Mouse (Mus musculus) forebrain, embryonic 12.5 days (tissue): ENCODE results near the gene Tssk1. TPM values are rescaled to one million over a fixed set of nuclear protein-coding genes. Genes with fewer than 3 reads are reported as not detected.

Experiments
- ATAC-seq: fragments of 200-750 bp; cut with Nextera tagmentation; 2 replicates; pipeline ENCODE4 v1.8.0; 2017; ENCODE audit warnings: moderate TSS enrichment; ENCODE audit not compliant: low FRiP score
- H3K27ac ChIP-seq: fragments of 300-500 bp; sonication (generic); 2 replicates; pipeline ENCODE4 v1.5.1; 2016; ENCODE audit warnings: mild to moderate bottlenecking
- H3K27me3 ChIP-seq: fragments of 300-500 bp; sonication (generic); 2 replicates; pipeline ENCODE4 v1.6.1; 2016; ENCODE audit warnings: mild to moderate bottlenecking
- H3K36me3 ChIP-seq: fragments of 300-500 bp; sonication (generic); replicated peaks from 2 replicates; pipeline ENCODE4 v1.6.1; 2016; ENCODE audit warnings: mild to moderate bottlenecking
- H3K4me1 ChIP-seq: fragments of 300-500 bp; sonication (generic); 2 replicates; pipeline ENCODE4 v1.6.1; 2016
- H3K4me2 ChIP-seq: fragments of 300-500 bp; sonication (generic); 2 replicates; pipeline ENCODE4 v1.6.1; 2016; ENCODE audit warnings: mild to moderate bottlenecking, moderate library complexity
- H3K4me3 ChIP-seq: fragments of 300-500 bp; sonication (generic); replicated peaks from 2 replicates; pipeline ENCODE4 v1.5.1; 2016; ENCODE audit warnings: mild to moderate bottlenecking
- H3K9ac ChIP-seq: fragments of 300-500 bp; sonication (generic); 2 replicates; pipeline ENCODE4 v1.6.1; 2016; ENCODE audit warnings: mild to moderate bottlenecking
- H3K9me3 ChIP-seq: fragments of 300-500 bp; sonication (generic); 2 replicates; pipeline ENCODE4 v1.6.1; 2016
- WGBS: fragments of 180-500 bp; shearing (Covaris S2); methylation state at CpG from one replicate; pipeline ENCODE4 v1.1.7; 2016; 5-methylcytosine and 5-hydroxymethylcytosine counted together
- polyA plus RNA-seq: library from polyadenylated mRNA; unstranded; fragments of >200 nt; fragmentation: Nextera tagmentation; extraction: Ambion mirVana; gene quantifications from 2 replicates; pipeline ENCODE4 v1.2.1, GENCODE M21; 2016

Gene Tssk1
- polyA plus RNA-seq, 1 experiment from 2014 or later, result not detected

DNA sequence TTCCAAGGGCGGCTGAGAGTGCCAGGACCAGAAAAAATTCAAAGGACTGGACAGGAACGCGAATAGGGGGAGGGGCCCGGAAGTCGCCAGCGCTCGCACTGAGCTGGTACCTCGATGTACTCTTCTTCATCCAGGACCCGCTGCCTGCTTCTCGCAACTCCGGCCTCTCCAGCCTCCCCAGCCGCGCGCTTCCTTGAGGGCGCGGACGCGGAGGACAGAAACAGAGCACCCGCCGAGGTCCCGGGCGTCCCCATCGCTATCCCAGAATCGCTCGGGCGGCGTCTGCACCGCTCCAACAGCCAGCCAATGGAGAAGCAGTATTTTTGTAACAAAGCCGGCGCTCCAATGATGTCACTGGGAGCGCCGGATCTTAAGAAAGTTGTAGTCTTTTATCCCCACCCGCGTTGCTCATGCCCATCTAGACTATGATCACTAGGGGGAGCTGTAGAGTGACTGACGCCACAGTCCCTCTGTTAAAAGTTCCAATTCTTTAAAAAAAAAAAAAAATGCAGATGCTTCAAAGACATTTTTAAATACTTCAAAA, 17.1 kb downstream of the Tssk1 start, which contains the start of gene Ess2:
TSS of gene Ess2 (minus strand) at position 297 of the 544 bp plus-strand sequence.
- Histone ChIP-seq H3K4me3 (peak within 1 kb of the TSS; percentile 65), H3K9ac (peak within 1 kb of the TSS; percentile 80), H3K4me2 (peak within 1 kb of the TSS; percentile 95), H3K4me1 (peaks cover 20% of the 10 kb centered on the region), H3K9me3 (no peaks in the 10 kb centered on the region), H3K27me3 (peaks cover 45% of the 10 kb centered on the region), H3K27ac (0 out of 2 replicates have a peak within 1 kb of the TSS, but pooled peaks have one; percentile 27), H3K36me3 (peaks cover 33% of the 10 kb centered on the region)
- peak; percentile 95 for ATAC-seq
- under 1% methylated on average over 35 of the region's 35 CpGs for WGBS

DNA sequence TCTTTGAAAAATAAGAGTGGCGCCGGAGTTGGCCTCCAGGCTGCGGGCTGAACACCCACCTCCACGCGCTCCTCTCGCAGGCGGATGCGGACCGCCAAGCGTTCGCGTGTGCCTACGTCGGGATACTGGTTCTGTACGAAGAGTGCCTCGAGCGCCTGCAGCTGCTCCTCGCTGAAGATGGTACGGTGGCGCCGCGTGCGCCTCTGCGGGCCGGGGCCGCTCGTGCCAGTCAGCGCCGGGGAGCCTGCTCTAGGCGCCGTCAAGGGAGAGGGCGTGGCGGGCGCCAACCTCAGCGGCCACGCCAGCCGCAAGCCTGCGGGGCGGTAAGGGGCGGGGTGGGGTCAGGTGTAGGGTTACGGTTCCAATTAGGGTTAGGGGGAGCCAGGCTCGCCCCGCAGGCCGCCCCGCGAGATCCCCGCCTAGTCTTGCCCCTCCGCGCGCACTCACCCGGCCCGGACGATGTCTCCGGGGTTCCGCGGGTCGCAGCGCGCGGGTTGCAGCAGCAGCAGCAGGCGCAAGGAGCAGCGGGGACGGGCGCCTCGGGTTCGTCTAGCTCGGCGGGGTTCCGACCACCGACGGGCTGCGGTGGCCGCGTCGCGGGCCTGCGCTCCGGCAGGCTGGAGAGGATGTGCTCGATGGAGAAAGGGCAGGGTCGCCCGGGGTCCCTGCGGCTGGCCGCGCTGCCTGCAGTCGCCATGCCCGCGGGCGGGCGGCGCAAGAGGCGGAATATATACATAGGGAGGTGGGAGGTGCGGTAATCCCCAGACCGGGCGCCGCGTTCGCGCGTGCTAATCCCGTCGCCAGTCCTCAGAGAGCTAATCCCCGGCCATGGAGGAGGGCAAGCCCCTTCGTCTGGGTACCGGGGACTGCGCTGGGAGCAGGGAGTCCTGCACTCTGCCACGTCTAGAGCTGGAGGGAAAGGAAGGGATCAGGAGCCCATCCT, 20.6 kb downstream of the Tssk1 start, which contains the start of gene Gsc2:
TSS of gene Gsc2 (minus strand) at position 753 of the 943 bp plus-strand sequence.
- no peak for ATAC-seq

DNA sequence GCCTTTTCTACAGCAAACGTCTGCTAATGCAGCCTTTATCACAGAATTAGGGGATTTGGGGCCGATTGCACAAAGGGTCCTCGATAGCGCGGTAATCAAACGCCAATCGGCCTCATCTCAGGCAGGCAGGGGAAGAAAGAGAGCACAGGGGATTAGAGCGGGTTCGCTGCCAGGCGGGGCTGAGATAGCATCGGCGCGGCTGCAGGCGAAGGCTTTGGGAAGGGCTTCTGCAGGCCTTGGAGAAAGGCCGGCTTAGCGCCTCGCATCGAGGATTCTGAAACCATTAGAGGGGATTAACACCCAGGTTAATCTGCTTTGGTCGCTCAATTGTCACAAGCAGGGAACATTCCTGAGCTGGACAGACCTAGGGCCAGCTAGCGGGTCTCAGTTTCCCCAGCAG, 26.6 kb downstream of the Tssk1 start:
- ATAC-seq, result no peak

More for the DNA sequence above, 20.6 kb downstream of the Tssk1 start, which contains the start of gene Gsc2:
- Histone ChIP-seq H3K4me3 (peak within 1 kb of the TSS; percentile 38), H3K36me3 (no peaks in the 10 kb centered on the region), H3K27ac (no peak within 1 kb of the TSS), H3K9ac (peak within 1 kb of the TSS; percentile 49), H3K9me3 (no peaks in the 10 kb centered on the region), H3K27me3 (peaks cover 70% of the 10 kb centered on the region), H3K4me2 (peak within 1 kb of the TSS; percentile 58), H3K4me1 (peaks cover 20% of the 10 kb centered on the region)
- under 1% methylated on average over 104 of the region's 106 CpGs for WGBS

DNA sequence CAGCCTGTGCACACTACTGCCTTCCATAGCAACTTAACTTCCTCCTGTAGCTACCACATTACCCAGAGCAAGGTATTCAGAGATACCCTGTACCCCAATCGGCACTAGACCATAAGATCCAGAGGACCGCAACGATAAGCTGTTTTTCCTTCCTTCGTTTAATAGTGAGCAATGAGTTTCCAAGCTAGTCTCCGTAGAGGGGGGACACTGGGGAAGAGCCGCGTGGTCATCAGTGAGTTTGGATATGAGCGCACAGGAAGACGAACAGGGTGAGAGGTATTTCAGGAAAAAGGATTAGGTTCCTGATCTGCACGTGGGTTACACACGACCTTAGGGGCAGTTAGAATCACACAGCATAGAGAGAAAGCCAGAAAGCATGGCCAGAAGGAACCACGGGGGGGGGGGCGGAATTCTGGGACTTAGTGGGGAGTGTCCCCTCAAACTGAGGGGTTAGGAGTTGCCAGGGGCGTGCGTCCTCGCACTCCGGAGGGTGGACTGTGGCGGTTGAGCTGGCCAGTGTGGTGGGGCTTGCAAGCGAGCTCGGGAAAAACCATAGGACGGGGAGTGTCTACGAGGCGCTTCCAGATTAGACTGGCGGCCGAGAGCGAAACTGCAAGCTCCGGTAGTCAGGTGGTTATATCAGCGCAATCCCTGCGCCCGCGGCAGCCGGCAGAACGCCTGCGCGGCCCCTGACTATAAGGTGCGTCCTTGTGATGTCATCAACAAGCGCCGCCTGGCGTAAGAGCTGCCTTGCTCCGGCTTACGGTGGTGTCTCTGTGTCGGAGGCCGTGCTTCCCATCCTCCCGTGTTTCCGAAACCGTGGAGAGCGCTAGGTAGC, 27.5 kb downstream of the Tssk1 start:
- Histone ChIP-seq H3K9me3 (no peaks in the 10 kb centered on the region), H3K4me1 (peaks cover 26% of the 10 kb centered on the region), H3K4me3 (peak overlapping the region; percentile 57), H3K27ac (peak overlapping the region; percentile 90), H3K27me3 (peaks cover 42% of the 10 kb centered on the region), H3K4me2 (peak overlapping the region; percentile 96), H3K9ac (peak overlapping the region; percentile 85), H3K36me3 (peaks cover 23% of the 10 kb centered on the region)
- 2% methylated on average over 47 of the region's 47 CpGs for WGBS
- ATAC-seq, result peak; percentile 97

More for the DNA sequence above, 26.6 kb downstream of the Tssk1 start:
- Histone ChIP-seq H3K4me3 (peak overlapping the region; percentile 14), H3K4me2 (peak overlapping the region; percentile 96), H3K27ac (0 out of 2 replicates have a peak overlapping the region, but pooled peaks have one; percentile 19), H3K27me3 (peaks cover 46% of the 10 kb centered on the region), H3K9ac (peak overlapping the region; percentile 67), H3K36me3 (peaks cover 14% of the 10 kb centered on the region), H3K9me3 (no peaks in the 10 kb centered on the region), H3K4me1 (peaks cover 24% of the 10 kb centered on the region)
- 3% methylated on average over 20 of the region's 20 CpGs for WGBS

DNA sequence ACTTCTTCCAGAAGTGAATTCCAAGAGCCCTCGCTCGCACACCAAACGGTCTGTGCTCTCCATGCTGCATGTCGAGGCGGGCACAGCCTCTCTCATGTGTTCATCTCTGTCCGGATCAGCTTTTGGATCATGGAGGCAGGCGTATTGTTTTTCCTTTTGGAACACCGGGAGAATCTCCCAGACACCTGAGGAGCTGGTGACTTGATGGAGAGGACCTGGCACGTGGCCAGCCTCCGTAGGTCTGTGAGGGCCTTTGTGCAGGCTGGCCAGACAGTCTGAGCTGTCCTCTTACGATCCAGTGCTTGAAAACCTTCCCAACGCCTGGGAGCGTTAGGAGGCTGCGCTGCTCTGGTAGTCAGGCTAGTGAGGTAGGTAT, 28.1 kb downstream of the Tssk1 start:
- under 1% methylated on average over 14 of the region's 14 CpGs for WGBS
- no peaks in the 10 kb centered on the region for H3K9me3 ChIP-seq
- H3K4me2 ChIP-seq, result peak overlapping the region; percentile 96
- H3K4me3 ChIP-seq, result peak overlapping the region; percentile 57
- H3K27ac ChIP-seq, result peak overlapping the region; percentile 90
- peaks cover 25% of the 10 kb centered on the region for H3K36me3 ChIP-seq
- peaks cover 32% of the 10 kb centered on the region for H3K4me1 ChIP-seq
- ATAC-seq, result peak; percentile 8; the same call in 1 of the 2 replicates
- peaks cover 37% of the 10 kb centered on the region for H3K27me3 ChIP-seq
- peak overlapping the region; percentile 85 for H3K9ac ChIP-seq

DNA sequence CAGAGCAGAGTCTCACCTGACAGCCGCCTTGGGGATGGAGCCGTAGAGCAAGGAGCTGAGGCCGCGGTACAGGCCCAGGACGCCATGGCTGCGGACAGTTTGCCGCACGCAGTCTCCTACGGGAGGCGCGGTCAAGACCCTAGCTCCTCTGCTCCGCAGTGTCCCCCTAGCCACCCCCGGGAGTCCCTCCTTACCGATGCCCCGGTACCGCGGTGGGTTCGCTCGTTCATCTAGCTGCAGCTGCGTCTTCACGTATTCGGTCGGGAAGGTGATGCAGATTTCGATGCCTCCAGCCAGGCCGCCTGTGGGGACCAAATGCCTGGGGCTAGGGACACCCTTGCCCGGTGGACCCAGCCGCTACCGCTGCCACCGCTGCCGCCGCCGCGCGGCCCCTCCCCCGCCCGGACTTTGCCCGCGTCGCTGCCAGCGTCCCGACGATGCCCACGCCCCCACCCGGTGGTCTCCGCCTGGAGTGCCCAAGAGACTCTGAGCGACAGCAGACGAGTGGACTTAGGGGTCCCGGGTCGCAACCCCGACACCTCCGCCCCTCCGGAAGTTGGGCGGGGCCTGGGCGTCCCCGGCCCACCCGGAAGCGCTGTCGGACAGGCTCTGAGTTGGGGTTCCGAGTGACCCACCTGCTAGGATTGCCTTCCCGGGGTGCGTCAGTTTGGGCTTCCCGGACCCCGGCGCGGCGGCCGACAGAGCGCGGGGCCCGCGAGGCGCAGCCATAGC, 33.5 kb downstream of the Tssk1 start:
- Histone ChIP-seq H3K4me1 (peaks cover 28% of the 10 kb centered on the region), H3K4me3 (peak overlapping the region; percentile 84), H3K27me3 (peaks cover 31% of the 10 kb centered on the region), H3K36me3 (peaks cover 25% of the 10 kb centered on the region), H3K27ac (peak overlapping the region; percentile 80), H3K9ac (peak overlapping the region; percentile 74), H3K9me3 (no peaks in the 10 kb centered on the region), H3K4me2 (peak overlapping the region; percentile 86)
- under 1% methylated on average over 72 of the region's 72 CpGs for WGBS
- ATAC-seq, result peak; percentile 56

DNA sequence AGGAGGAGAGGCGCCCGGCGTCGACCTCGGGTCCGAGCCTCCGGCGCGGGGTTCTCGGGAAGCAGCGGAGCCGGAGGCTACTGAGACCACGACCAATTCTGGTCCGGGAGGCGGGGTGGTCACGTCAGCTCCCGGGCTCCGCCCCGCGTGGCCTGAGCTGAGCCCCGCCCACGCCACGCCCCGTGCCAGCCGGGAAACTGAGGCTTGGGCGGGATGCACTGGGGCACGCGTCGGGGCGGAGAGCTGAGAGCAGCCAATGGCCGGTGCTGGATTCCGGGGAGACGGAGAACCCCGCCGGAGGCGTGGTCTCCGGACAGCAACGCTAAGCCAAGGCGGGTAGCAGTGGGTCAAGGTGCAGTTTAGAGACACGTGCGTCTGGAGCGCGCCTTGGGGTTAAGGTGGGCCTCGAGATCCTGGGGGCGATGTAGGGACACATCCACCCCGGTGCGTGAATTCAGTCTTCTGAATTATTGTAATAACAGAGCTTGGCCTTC, 34.1 kb downstream of the Tssk1 start, which contains the start of gene Slc25a1:
TSS of gene Slc25a1 (minus strand) at position 133 of the 494 bp plus-strand sequence.
- peaks cover 31% of the 10 kb centered on the region for H3K27me3 ChIP-seq
- no peaks in the 10 kb centered on the region for H3K9me3 ChIP-seq
- peaks cover 23% of the 10 kb centered on the region for H3K4me1 ChIP-seq
- peak within 1 kb of the TSS; percentile 80 for H3K27ac ChIP-seq
- peak within 1 kb of the TSS; percentile 86 for H3K4me2 ChIP-seq
- peaks cover 25% of the 10 kb centered on the region for H3K36me3 ChIP-seq
- WGBS, result under 1% methylated on average over 47 of the region's 47 CpGs
- H3K4me3 ChIP-seq, result peak within 1 kb of the TSS; percentile 84
- H3K9ac ChIP-seq, result peak within 1 kb of the TSS; percentile 74
- ATAC-seq, result peak; percentile 90

DNA sequence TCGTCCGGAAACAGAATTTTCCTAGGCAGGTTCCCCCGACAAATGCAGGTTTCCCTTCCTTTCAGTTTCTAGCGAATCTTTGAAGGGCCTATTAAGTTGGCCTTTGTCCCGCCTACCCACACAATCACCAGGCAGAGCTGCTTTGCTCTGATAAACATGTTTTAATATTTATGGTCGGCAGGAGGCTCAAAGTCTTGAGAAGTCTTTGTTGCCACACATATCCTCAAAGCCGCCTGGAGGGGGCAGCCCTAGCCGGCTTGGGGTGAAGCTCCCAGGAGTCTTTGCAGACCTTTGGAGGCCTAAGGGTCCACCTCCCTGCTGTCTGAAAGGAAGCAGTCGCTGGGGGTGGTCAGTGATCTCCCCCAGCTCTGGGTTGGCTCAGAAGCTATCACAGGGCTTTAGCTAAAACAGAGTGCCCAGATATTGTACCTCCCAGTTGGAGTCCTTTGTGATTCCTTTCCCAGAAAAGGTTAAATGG, 34.6 kb downstream of the Tssk1 start:
- no peaks in the 10 kb centered on the region for H3K9me3 ChIP-seq
- H3K4me3 ChIP-seq, result peak overlapping the region; percentile 84
- peak overlapping the region; percentile 80 for H3K27ac ChIP-seq
- H3K4me2 ChIP-seq, result peak overlapping the region; percentile 86
- WGBS, result under 1% methylated on average over 9 of the region's 9 CpGs
- H3K36me3 ChIP-seq, result peaks cover 25% of the 10 kb centered on the region
- H3K9ac ChIP-seq, result peak overlapping the region; percentile 74
- ATAC-seq, result peak; percentile 31
- H3K27me3 ChIP-seq, result peaks cover 36% of the 10 kb centered on the region
- peaks cover 23% of the 10 kb centered on the region for H3K4me1 ChIP-seq

DNA sequence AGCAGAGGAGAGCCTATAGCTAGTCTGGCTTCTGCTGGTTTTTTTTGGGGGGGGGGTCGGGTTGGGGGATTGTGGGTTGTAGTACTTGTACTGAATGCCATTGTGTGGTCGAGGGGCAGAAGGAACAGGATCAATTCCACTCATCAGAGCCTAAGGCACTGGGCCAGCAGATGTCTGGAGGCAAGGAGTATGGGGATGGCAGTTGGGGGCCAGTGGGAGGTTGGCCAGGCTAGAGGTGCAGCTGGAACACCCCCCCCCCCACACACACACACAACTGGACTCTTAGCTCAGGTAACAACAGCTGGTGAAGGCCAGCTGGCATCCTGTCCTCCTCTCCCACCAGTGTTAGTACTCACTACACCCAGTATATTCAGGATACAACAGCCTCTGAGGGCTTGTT, 35.2 kb downstream of the Tssk1 start:
- H3K4me2 ChIP-seq, result peak overlapping the region; percentile 86
- no peak overlapping the region for H3K4me3 ChIP-seq
- 0% methylated on average over 2 of the region's 2 CpGs for WGBS
- peaks cover 25% of the 10 kb centered on the region for H3K36me3 ChIP-seq
- ATAC-seq, result no peak; the same call in 1 of the 2 replicates
- peak overlapping the region; percentile 80 for H3K27ac ChIP-seq
- H3K9me3 ChIP-seq, result no peaks in the 10 kb centered on the region
- peaks cover 23% of the 10 kb centered on the region for H3K4me1 ChIP-seq
- no peak overlapping the region for H3K9ac ChIP-seq
- peaks cover 42% of the 10 kb centered on the region for H3K27me3 ChIP-seq

DNA sequence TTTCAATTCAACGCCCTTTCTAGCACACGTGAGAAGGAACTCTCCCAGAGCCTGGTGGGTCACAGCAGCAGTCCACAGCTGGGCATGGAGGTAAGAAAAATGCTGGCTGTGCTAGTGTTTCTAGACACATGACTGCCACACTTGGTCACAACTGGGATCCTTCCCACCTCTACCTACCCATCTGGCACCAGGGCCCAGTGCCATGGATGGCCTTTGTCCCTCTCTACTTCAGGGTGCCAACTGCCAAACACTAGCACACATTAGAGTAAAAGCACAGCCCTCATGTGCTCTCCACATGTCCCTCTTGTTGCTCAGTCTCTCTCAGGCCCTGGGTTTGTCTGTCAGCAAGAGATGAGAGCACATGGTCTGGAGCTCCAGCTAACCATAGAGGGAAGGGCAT, 35.6 kb downstream of the Tssk1 start:
- Histone ChIP-seq H3K4me1 (peaks cover 23% of the 10 kb centered on the region), H3K27me3 (peaks cover 44% of the 10 kb centered on the region), H3K27ac (no peak overlapping the region), H3K36me3 (peaks cover 21% of the 10 kb centered on the region), H3K4me3 (no peak overlapping the region), H3K9ac (no peak overlapping the region), H3K9me3 (no peaks in the 10 kb centered on the region), H3K4me2 (no peak overlapping the region)
- WGBS, result 38% methylated on average over 2 of the region's 2 CpGs
- ATAC-seq, result no peak
